Mouse (Mus musculus) G1E (cell line): ENCODE data around the gene Slc39a13. TPM values are rescaled to one million over a fixed set of nuclear protein-coding genes. Genes with fewer than 3 reads are reported as not detected.

Source experiments
- ATAC-seq: 2 replicates; pipeline ENCODE4 v1.8.0; 2016; ENCODE audit warnings: mild to moderate bottlenecking; ENCODE audit not compliant: insufficient number of reproducible peaks, poor library complexity, low FRiP score, severe bottlenecking; ENCODE audit errors: extremely low read depth
- DNase-seq: peaks from one replicate; pipeline ENCODE4 v3.0.0; 2012; ENCODE audit warnings: low spot score
- H3K27me3 ChIP-seq: 2 replicates; pipeline ENCODE4 v1.6.1; 2012; ENCODE audit warnings: mild to moderate bottlenecking, low read length, inconsistent platforms; ENCODE audit not compliant: insufficient read depth
- H3K36me3 ChIP-seq: replicated peaks from 2 replicates; pipeline ENCODE3; 2012; ENCODE audit warnings: mild to moderate bottlenecking, inconsistent platforms
- H3K4me1 ChIP-seq: 2 replicates; pipeline ENCODE4 v1.6.1; 2012; ENCODE audit warnings: low read depth, low read length, inconsistent platforms, mixed read lengths; ENCODE audit not compliant: insufficient read depth
- H3K4me3 ChIP-seq: 2 replicates; pipeline ENCODE4 v1.5.1; 2012; ENCODE audit warnings: low read depth, mild to moderate bottlenecking, inconsistent platforms, low read length, moderate library complexity, mixed read lengths
- H3K9me3 ChIP-seq: replicated peaks from 2 replicates; pipeline ENCODE4 v1.6.1; 2012; ENCODE audit warnings: inconsistent platforms
- CTCF ChIP-seq: IDR thresholded peaks from 2 replicates; pipeline ENCODE4 v1.5.1; 2012; ENCODE audit warnings: low read depth, low read length, inconsistent platforms, mixed read lengths
- GATA1 ChIP-seq: IDR thresholded peaks from 2 replicates; pipeline ENCODE4 v1.6.1; 2012; ENCODE audit warnings: borderline replicate concordance, low read length, inconsistent platforms, mixed read lengths
- GATA2 ChIP-seq: IDR thresholded peaks from 2 replicates; pipeline ENCODE4 v1.6.1; 2012; ENCODE audit warnings: low read depth, low read length, inconsistent platforms, borderline replicate concordance
- POLR2AphosphoS5 ChIP-seq: IDR thresholded peaks from 2 replicates; pipeline ENCODE4 v1.6.1; 2012; ENCODE audit warnings: low read depth, low read length, inconsistent platforms; ENCODE audit not compliant: insufficient replicate concordance
- TAL1 ChIP-seq: conservative IDR thresholded peaks from 2 replicates; pipeline ENCODE4 v1.6.1; 2012; ENCODE audit warnings: low read depth, low read length, inconsistent platforms, mixed read lengths
- polyA plus RNA-seq: library from polyadenylated mRNA; stranded (reverse); fragments of >175 nt; gene quantifications from 2 replicates; pipeline ENCODE4 v1.2.3, GENCODE M21; 2012
- total RNA-seq, 2 experiments: library from RNA; stranded (forward) in 1 of 2; stranded (reverse) in 1 of 2; fragments of 200-1000 nt in 1 of 2; fragments of >200 nt in 1 of 2; fragmentation: Nextera tagmentation in 1 of 2; gene quantifications; 2 replicates each; pipeline ENCODE4 v1.2.3; 2014 to 2017

The Slc39a13 gene
- total and polyA plus RNA-seq, 3 experiments = 8.6 to 24.9 (median 13.6) TPM

GRCm38 (mm10) chr2:91109807-91110385, 39.7 kb upstream of the Slc39a13 start:
- H3K36me3 ChIP-seq = peaks cover 95% of the 10 kb centered on the region
- no peak for ATAC-seq
- H3K4me3 ChIP-seq = no peak overlapping the region
- no peaks in the 10 kb centered on the region for H3K27me3 ChIP-seq
- H3K4me1 ChIP-seq = peaks cover 73% of the 10 kb centered on the region
- TF ChIP-seq GATA1 = no peak
- H3K9me3 ChIP-seq = no peaks in the 10 kb centered on the region
- no peak for DNase-seq

- TF ChIP-seq GATA1 (no peak), GATA2 (no peak)
- no peaks in the 10 kb centered on the region for H3K27me3 ChIP-seq
- ATAC-seq (no peak), DNase-seq (no peak)
- peaks cover 72% of the 10 kb centered on the region for H3K4me1 ChIP-seq
- peaks cover 93% of the 10 kb centered on the region for H3K36me3 ChIP-seq
- no peaks in the 10 kb centered on the region for H3K9me3 ChIP-seq
- H3K4me3 ChIP-seq = no peak overlapping the region
Measured at GRCm38 (mm10) chr2:91109241-91109640, 39.0 kb upstream of the Slc39a13 start.

GRCm38 (mm10) chr2:91108156-91108555, 37.9 kb upstream of the Slc39a13 start:
- ATAC-seq = peak; percentile 50
- TF ChIP-seq CTCF (no peak), GATA2 (no peak), TAL1 (peak; percentile 33), POLR2AphosphoS5 (no peak)
- peaks cover 93% of the 10 kb centered on the region for H3K36me3 ChIP-seq
- H3K9me3 ChIP-seq = no peaks in the 10 kb centered on the region
- no peak overlapping the region for H3K4me3 ChIP-seq
- peaks cover 67% of the 10 kb centered on the region for H3K4me1 ChIP-seq
- no peaks in the 10 kb centered on the region for H3K27me3 ChIP-seq
- no peak for DNase-seq

- H3K4me1 ChIP-seq = peaks cover 76% of the 10 kb centered on the region
- peaks cover 77% of the 10 kb centered on the region for H3K36me3 ChIP-seq
- H3K4me3 ChIP-seq = no peak overlapping the region; the same call in 1 of the 2 replicates
- no peaks in the 10 kb centered on the region for H3K9me3 ChIP-seq
- ATAC-seq (peak; percentile 31), DNase-seq (peak; percentile 61)
- no peak for TF ChIP-seq POLR2AphosphoS5
- peak; percentile 91 for TF ChIP-seq CTCF
- TF ChIP-seq GATA1 = no peak
- TF ChIP-seq TAL1 = no peak
- H3K27me3 ChIP-seq = no peaks in the 10 kb centered on the region
Measured at GRCm38 (mm10) chr2:91101124-91101740, 31.0 kb upstream of the Slc39a13 start.

GRCm38 (mm10) chr2:91098156-91098555, 27.9 kb upstream of the Slc39a13 start:
- peak overlapping the region; percentile 79 for H3K4me3 ChIP-seq
- H3K4me1 ChIP-seq = peaks cover 76% of the 10 kb centered on the region
- DNase-seq (no peak), ATAC-seq (no peak)
- no peaks in the 10 kb centered on the region for H3K9me3 ChIP-seq
- TF ChIP-seq GATA2 (no peak), CTCF (no peak), TAL1 (no peak), POLR2AphosphoS5 (no peak), GATA1 (no peak)
- peaks cover 52% of the 10 kb centered on the region for H3K36me3 ChIP-seq
- no peaks in the 10 kb centered on the region for H3K27me3 ChIP-seq

- TF ChIP-seq GATA2 (no peak), TAL1 (no peak), GATA1 (no peak), CTCF (no peak), POLR2AphosphoS5 (no peak)
- H3K27me3 ChIP-seq = no peaks in the 10 kb centered on the region
- peaks cover 40% of the 10 kb centered on the region for H3K36me3 ChIP-seq
- ATAC-seq = 0 out of 2 replicates have a peak, but pooled peaks have one; percentile 5
- peak overlapping the region; percentile 79 for H3K4me3 ChIP-seq
- peaks cover 78% of the 10 kb centered on the region for H3K4me1 ChIP-seq
- no peaks in the 10 kb centered on the region for H3K9me3 ChIP-seq
- peak; percentile 44 for DNase-seq
Measured at GRCm38 (mm10) chr2:91097015-91097414, 26.8 kb upstream of the Slc39a13 start.

- Histone ChIP-seq H3K4me3 (peak overlapping the region; percentile 79), H3K36me3 (peaks cover 35% of the 10 kb centered on the region), H3K9me3 (no peaks in the 10 kb centered on the region), H3K27me3 (no peaks in the 10 kb centered on the region), H3K4me1 (peaks cover 78% of the 10 kb centered on the region)
- ATAC-seq = peak; percentile 83
- DNase-seq = peak; percentile 89
- TF ChIP-seq TAL1 (peak; percentile 70; the same call in 1 of the 2 replicates), POLR2AphosphoS5 (no peak)
Measured at GRCm38 (mm10) chr2:91096524-91096923, 26.3 kb upstream of the Slc39a13 start.
